Mouse (Mus musculus) lung, embryonic 14.5 days (tissue): ENCODE measurements at regions not wholly inside any gene's neighbourhood (a gene's known extent, or its start where the extent isn't known, plus 50 kb on each side); places are given as distances from the start of the nearest gene placed in this dataset.
A peak's percentile ranks its signal among the peaks of the same experiment; 100 is the strongest.

Experiments used
- ATAC-seq: fragments of 200-750 bp; cut with Nextera tagmentation; 2 replicates; pipeline ENCODE4 v1.8.0; 2017; ENCODE audit warnings: mild to moderate bottlenecking, moderate TSS enrichment, moderate library complexity; ENCODE audit not compliant: insufficient read depth
- DNase-seq: peaks from one replicate; pipeline ENCODE4 v3.0.0-alpha.2; 2015
- H3K27ac ChIP-seq: fragments of 300-500 bp; sonication (generic); 2 replicates; pipeline ENCODE4 v1.5.1; 2014; ENCODE audit warnings: low read depth, mild to moderate bottlenecking, moderate library complexity
- H3K27me3 ChIP-seq: fragments of 300-500 bp; sonication (generic); 2 replicates; pipeline ENCODE4 v1.6.1; 2014; ENCODE audit warnings: low read length, control low read depth; ENCODE audit not compliant: insufficient read depth
- H3K36me3 ChIP-seq: fragments of 300-500 bp; sonication (generic); 2 replicates; pipeline ENCODE4 v1.6.1; 2014; ENCODE audit warnings: control low read depth; ENCODE audit not compliant: insufficient read depth
- H3K4me1 ChIP-seq: fragments of 300-500 bp; sonication (generic); 2 replicates; pipeline ENCODE4 v1.6.1; 2014; ENCODE audit warnings: antibody characterized with exemption, control low read depth; ENCODE audit not compliant: insufficient read depth
- H3K4me2 ChIP-seq: fragments of 300-500 bp; sonication (generic); 2 replicates; pipeline ENCODE4 v1.6.1; 2014; ENCODE audit warnings: mild to moderate bottlenecking
- H3K4me3 ChIP-seq: fragments of 300-500 bp; sonication (generic); 2 replicates; pipeline ENCODE4 v1.5.1; 2014; ENCODE audit warnings: low read depth, low read length
- H3K9ac ChIP-seq: fragments of 300-500 bp; sonication (generic); 2 replicates; pipeline ENCODE4 v1.6.1; 2014
- H3K9me3 ChIP-seq: fragments of 300-500 bp; sonication (generic); 2 replicates; pipeline ENCODE4 v1.6.1; 2016; ENCODE audit warnings: low read depth, low read length, control low read depth
- CTCF ChIP-seq: IDR thresholded peaks from 2 replicates; pipeline ENCODE4 v1.5.1; 2016; ENCODE audit warnings: antibody characterized with exemption, low read depth
- WGBS: fragments of 180-500 bp; shearing (Covaris S2); extraction: QIAGEN DNeasy Blood & Tissue Kit; methylation state at CpG from one replicate; pipeline ENCODE4 v1.1.7; 2014; 5-methylcytosine and 5-hydroxymethylcytosine counted together

GRCm38 (mm10) chr2:170223872-170224271 lies 76.0 kb upstream of the Zfp217 start:
- Histone ChIP-seq H3K9me3 (no peaks in the 10 kb centered on the region), H3K4me1 (peaks cover 26% of the 10 kb centered on the region), H3K9ac (no peak overlapping the region), H3K4me2 (no peak overlapping the region), H3K36me3 (no peaks in the 10 kb centered on the region), H3K4me3 (no peak overlapping the region), H3K27ac (no peak overlapping the region), H3K27me3 (no peaks in the 10 kb centered on the region)
- ATAC-seq, result no peak
- DNase-seq, result no peak
- no peak for TF ChIP-seq CTCF
- WGBS, result 78% methylated on average over 7 of the region's 7 CpGs

DNA sequence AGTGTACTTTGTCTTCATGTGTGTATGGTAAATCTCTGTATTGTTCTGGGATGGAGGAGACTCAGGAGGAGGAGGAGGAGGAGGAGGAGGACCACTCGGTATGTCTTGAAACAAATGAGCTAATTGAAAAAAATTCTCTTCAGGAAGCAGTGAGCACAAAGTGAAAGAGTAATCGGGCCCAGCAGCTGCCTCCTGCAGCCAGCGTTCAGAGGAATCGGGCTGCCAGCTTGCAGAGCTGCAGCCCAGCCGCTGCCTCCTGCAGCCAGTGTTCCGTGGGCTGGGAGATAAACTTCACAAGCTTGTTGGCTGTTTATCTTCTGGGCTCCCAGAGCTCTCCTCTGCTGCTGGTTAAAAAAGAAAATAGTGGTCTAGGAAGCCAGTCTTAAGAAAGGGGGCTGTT lies 74.9 kb upstream of the Zfp217 start:
- no peaks in the 10 kb centered on the region for H3K9me3 ChIP-seq
- peak overlapping the region; percentile 85 for H3K27ac ChIP-seq
- DNase-seq (peak; percentile 76), ATAC-seq (no peak)
- H3K4me3 ChIP-seq, result no peak overlapping the region
- no peak for TF ChIP-seq CTCF
- no peaks in the 10 kb centered on the region for H3K27me3 ChIP-seq
- H3K9ac ChIP-seq, result peak overlapping the region; percentile 41
- peaks cover 30% of the 10 kb centered on the region for H3K4me1 ChIP-seq
- H3K4me2 ChIP-seq, result peak overlapping the region; percentile 51
- H3K36me3 ChIP-seq, result no peaks in the 10 kb centered on the region
- 1% methylated on average over 6 of the region's 6 CpGs for WGBS

DNA sequence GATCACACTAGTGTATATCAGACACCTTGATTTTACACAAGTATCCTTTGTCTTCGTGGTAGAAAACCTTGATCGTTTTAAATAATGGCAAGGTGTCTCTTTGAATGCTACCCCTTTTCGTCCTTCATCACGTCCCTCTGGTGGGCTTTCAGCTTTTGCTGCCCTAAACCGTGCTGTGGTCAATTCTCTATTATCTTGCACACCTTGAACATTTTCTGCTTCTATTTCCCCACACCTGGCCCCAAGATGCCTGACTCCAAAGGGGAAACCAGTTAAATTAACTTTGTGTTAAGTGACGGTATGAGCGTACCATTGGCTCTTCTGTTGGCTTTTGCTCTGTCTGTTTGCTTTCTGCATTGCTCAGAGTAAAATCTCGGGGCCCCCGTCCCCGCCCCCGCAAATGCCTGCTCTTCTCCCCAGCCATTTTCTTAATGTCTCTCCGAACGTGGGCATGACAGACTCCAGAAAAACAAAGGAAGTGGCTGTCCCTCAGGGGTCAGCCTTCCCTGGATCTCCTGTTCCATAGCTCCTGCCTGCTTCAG lies 74.2 kb upstream of the Zfp217 start:
- H3K27ac ChIP-seq, result peak overlapping the region; percentile 85
- peaks cover 30% of the 10 kb centered on the region for H3K4me1 ChIP-seq
- WGBS, result 12% methylated on average over 13 of the region's 13 CpGs
- ATAC-seq, result no peak
- H3K9ac ChIP-seq, result 0 out of 2 replicates have a peak overlapping the region, but pooled peaks have one; percentile 41
- no peaks in the 10 kb centered on the region for H3K36me3 ChIP-seq
- H3K4me3 ChIP-seq, result no peak overlapping the region
- H3K9me3 ChIP-seq, result no peaks in the 10 kb centered on the region
- peak overlapping the region; percentile 51 for H3K4me2 ChIP-seq
- TF ChIP-seq CTCF, result no peak
- DNase-seq, result peak; percentile 21
- no peaks in the 10 kb centered on the region for H3K27me3 ChIP-seq

DNA sequence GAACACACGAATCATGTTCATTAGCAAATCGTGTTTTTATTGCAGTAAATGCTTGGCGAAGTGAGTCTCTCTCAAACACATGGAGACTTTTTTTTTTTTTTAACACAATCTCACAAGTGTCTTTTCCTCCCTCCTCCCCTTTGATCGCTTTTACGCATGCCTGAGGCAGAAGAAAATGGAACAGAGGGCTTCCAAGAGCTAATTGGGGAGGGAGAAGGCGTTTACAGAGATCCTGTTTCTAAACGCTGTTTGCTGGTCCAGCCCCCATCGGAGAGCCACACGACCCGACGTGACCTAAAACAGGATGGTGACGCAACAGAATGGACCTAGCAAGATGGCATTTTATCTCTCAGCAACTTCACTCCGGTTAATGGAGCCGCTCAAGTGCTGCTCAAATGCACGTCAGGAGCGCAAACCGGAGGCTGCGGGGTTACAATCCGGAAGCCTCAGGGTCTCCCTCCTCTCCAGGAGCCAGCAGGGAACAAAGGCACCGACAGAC lies 73.0 kb upstream of the Zfp217 start:
- WGBS, result under 1% methylated on average over 20 of the region's 20 CpGs

DNA sequence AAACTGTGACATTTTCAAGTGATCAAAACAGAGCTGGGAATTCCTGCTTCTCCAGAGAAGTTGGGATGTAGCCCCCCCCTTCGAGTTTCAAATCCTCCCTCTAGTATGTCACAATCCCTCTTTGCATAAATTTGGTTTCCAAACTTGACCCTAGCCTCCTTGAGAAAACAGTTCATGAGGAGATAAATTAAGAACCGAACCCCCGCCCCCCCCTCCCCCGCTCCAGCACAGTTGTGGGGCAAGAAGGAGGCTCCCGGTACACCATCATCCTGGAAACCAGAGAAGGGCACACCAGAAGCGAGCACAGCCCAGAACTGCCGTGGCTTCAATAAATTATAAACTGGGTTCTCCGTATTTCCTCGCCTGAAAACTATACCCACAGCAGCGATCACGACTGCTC lies 72.5 kb upstream of the Zfp217 start:
- no peak for ATAC-seq
- no peaks in the 10 kb centered on the region for H3K27me3 ChIP-seq
- no peaks in the 10 kb centered on the region for H3K36me3 ChIP-seq
- H3K4me3 ChIP-seq, result peak overlapping the region; percentile 37
- peak overlapping the region; percentile 89 for H3K27ac ChIP-seq
- no peak for TF ChIP-seq CTCF
- peaks cover 30% of the 10 kb centered on the region for H3K4me1 ChIP-seq
- H3K9me3 ChIP-seq, result no peaks in the 10 kb centered on the region
- peak; percentile 29 for DNase-seq
- 6% methylated on average over 11 of the region's 11 CpGs for WGBS
- peak overlapping the region; percentile 46 for H3K9ac ChIP-seq
- peak overlapping the region; percentile 81 for H3K4me2 ChIP-seq

More for the DNA sequence above, 73.0 kb upstream of the Zfp217 start:
- Histone ChIP-seq H3K9me3 (no peaks in the 10 kb centered on the region), H3K4me1 (peaks cover 30% of the 10 kb centered on the region), H3K4me3 (peak overlapping the region; percentile 37), H3K27me3 (no peaks in the 10 kb centered on the region), H3K4me2 (peak overlapping the region; percentile 81), H3K36me3 (no peaks in the 10 kb centered on the region), H3K27ac (peak overlapping the region; percentile 89), H3K9ac (peak overlapping the region; percentile 46)
- DNase-seq (peak; percentile 84), ATAC-seq (peak; percentile 33)
- TF ChIP-seq CTCF, result no peak

- no peak for TF ChIP-seq CTCF
- peak; percentile 74 for DNase-seq
- Histone ChIP-seq H3K27me3 (no peaks in the 10 kb centered on the region), H3K4me3 (peak overlapping the region; percentile 37), H3K9me3 (peaks cover 5% of the 10 kb centered on the region; the same call in 1 of the 2 replicates), H3K4me1 (peaks cover 30% of the 10 kb centered on the region), H3K27ac (peak overlapping the region; percentile 89), H3K9ac (peak overlapping the region; percentile 57), H3K36me3 (no peaks in the 10 kb centered on the region), H3K4me2 (peak overlapping the region; percentile 81)
- 4% methylated on average over 20 of the region's 20 CpGs for WGBS
- peak; percentile 4; the same call in 1 of the 2 replicates for ATAC-seq
Measured at GRCm38 (mm10) chr2:170219611-170220401, 71.9 kb upstream of the Zfp217 start.

DNA sequence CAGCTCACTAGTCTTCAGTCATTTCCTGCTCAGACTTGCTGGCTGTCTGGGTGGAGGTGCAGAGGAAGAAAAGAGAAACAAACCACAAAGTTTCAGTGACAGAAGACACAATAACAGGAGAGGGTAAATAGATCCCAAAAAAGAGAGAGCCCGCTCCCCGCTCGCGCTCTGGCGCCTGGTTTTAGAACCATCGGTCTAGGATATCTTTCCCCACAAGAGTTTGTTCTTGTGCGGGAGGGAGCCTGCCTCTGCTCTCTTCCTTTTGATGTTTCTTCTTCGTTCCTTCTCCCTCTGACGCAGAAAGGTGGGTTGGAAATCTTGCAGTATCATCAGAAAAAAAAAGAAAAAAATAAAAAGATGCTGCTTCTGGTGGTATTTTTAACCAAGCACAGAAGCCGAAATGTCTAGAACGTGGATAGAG lies 71.3 kb upstream of the Zfp217 start:
- 2% methylated on average over 11 of the region's 11 CpGs for WGBS
- H3K4me1 ChIP-seq, result peaks cover 30% of the 10 kb centered on the region
- TF ChIP-seq CTCF, result no peak
- H3K27ac ChIP-seq, result peak overlapping the region; percentile 89
- H3K27me3 ChIP-seq, result no peaks in the 10 kb centered on the region
- peak overlapping the region; percentile 37 for H3K4me3 ChIP-seq
- ATAC-seq, result 0 out of 2 replicates have a peak, but pooled peaks have one; percentile 1
- H3K9me3 ChIP-seq, result peaks cover 6% of the 10 kb centered on the region; the same call in 1 of the 2 replicates
- H3K36me3 ChIP-seq, result no peaks in the 10 kb centered on the region
- DNase-seq, result peak; percentile 44
- peak overlapping the region; percentile 81 for H3K4me2 ChIP-seq
- peak overlapping the region; percentile 57 for H3K9ac ChIP-seq
